Mouse (Mus musculus): Measurements from ENCODE around the gene Abcc9.

GRCm38 (mm10) chr6:142717186-142717585, 15.1 kb upstream of the Abcc9 start:
- TF ChIP-seq CTCF (conservative IDR thresholded peaks at IDR 0.05 in 1 of 2, IDR thresholded peaks at IDR 0.05 in 1 of 2; ENCODE audit: low read depth in 2 of 2, low read length in 2 of 2) (no peak), HCFC1 (IDR thresholded peaks at IDR 0.05; ENCODE audit: low read depth, low read length) (no peak), MAFK (IDR thresholded peaks at IDR 0.05; ENCODE audit: insufficient replicate concordance, low read length) (no peak), POLR2A (IDR thresholded peaks at IDR 0.05; ENCODE audit: low read depth, low read length) (no peak), SMC3 (IDR thresholded peaks at IDR 0.05; ENCODE audit: low read depth, low read length) (no peak)
